Mouse (Mus musculus): ENCODE results near the gene Phf2.

The Phf2 gene

DNA sequence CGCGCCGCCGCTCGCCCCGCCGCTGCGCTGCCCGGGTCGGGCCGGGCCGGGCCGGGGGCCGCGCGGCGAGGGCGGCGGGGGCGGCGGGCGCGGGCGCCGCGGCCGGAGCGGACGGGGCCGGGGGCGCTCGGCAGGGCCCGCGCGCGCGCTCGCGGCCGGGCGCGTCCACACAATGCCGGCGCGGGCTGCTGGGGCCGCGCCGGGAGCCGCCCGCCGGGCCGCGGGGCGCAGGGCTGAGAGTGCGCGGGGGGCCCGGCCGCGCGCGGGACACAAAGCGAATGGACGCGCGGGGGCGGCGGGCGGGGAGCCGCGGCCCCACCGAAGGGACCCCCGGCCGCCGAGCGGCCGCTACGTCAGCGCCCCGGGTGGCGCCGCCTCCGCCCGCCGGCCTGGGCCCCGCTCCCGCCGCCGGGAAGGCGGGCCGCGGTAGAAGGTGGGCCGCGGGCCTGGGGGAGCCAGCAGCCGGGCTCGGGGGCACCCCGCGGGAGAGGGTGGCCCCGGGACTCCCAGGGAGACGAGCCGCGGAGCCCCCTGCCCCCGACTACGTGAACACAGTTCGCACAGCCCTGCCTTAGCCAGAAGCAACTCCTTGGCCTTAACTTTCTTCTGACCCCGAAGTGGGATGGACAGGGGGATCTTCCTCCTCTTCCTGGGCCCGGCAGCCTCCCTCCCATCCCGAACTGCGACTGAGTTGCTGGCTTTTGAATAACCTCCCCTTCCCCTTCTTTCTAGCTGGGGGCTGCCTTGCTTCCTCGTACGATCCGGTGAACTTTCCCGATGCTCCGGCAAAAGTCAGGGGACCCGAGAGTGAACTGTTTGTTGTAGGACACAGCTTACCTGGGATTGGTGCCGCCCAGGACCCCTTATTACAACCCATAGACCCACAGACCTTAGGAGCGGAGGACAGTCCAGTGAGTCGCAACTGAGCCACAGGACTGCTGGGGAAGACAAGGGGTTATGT lies at the start of gene Phf2:
Phf2 (minus strand) TSS at position 349 of the 961 bp plus-strand sequence.
- DNase-seq (ENCODE audit: low read depth), result no peak

DNA sequence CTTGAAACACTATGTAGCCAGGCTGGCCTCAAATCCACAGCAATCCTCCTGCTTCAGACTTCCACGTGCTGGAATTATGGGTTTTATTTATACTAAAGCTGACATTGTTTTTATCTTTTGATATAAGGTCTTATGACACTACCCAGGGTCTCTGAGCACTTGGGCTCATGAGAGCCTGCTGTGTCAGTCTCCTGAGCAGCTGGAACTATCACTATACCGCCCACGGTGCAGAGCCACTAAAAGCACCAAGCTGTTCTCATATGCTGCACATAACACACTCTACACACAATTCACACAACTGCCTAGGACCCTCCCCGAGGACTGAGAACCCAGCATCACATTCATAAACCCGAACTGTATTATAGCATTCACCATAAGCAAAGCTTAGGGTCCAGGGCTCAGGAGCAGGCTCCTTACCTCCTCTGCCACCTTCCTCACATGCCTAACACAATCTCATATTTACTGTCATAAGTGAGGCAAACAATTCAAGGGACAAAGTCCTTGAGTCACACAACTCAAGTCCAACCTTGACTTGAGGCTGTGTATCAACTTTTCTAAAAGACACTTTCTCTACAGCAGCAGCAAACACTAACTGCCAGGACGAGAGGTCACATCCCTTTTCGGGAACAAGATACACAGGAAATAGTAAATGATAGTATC lies 49.0 kb upstream of the Phf2 start:
- no peak for DNase-seq (ENCODE audit: low read depth)

DNA sequence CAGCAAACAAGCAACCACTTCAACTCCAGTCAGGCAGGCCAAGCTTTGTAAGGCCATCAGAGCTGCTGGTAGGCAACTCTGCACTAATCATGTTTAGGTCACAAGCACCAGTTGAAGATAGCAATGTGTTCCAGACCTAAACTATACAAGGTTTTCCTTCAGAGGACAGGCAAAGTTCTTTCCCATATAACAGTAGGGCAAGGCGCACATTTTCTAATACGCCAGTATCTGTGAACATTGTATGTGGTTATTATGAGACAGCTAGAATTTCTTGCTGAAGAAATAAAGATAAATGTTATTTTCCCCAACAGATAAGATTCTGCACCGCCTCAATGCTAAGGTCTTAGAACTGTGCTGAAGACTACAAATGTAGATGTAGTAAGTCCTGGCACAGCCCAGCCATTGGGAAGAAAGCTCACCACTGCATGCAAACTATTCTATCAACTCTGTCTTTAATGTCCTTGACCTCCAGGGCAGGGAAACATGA lies 46.2 kb upstream of the Phf2 start:
- no peak for DNase-seq (ENCODE audit: low read depth)

DNA sequence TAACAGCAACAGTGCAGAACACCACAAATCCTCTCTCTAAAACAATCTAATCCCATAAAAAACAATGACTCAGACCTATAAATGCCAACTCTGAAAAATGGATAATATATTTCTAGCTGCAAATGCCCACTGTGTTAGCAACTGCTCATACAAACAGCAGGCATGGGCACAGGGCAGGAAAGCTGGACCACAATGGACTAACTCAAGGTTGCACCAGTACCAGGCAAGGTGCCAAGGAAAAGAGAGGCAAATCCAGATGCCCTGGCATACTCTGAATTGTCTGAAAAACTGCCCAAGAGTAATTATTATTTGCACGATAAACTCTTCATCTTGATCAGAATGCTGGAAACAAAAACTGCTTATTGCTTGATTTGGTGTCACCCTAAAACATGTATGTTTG lies 42.8 kb upstream of the Phf2 start:
- DNase-seq (ENCODE audit: low read depth), result no peak

DNA sequence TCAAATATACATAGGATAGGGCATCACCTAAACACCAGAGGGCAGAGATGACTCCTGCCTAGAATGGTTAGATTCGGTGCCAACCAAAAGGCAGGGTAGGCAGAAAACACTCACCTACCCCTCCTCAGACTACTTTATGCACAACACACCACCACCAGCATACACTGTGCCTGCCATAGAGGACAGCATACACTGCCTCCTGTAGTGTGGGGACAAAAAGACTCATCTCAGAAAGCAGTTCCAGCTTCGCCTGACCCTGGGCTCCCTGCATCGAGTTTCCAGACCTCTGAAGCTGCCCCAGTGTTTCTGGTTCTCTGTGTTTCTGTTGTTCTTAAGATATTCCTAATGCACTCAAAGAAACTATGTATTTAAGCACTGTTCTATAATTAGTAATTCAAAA lies 42.2 kb upstream of the Phf2 start:
- no peak for DNase-seq (ENCODE audit: low read depth)

DNA sequence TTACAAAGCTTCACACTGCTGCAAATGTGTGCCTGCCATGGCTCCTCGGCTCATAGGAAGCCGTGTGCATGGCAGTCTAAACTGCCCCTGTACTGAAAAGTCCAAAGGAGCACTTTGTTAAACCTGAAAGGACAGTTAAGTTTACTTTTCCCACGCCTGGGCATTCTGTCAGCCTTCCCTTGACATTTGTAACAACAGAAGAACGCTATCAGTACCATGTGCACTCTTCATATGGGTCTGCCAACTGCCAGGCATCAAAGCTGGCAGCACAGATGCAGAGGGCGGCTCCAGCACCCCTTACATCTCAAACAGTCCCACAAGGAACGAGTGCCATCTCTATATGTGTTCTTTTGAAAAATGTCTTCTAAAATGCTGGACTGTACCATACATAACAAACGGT lies 40.5 kb upstream of the Phf2 start:
- DNase-seq (ENCODE audit: low read depth), result no peak

DNA sequence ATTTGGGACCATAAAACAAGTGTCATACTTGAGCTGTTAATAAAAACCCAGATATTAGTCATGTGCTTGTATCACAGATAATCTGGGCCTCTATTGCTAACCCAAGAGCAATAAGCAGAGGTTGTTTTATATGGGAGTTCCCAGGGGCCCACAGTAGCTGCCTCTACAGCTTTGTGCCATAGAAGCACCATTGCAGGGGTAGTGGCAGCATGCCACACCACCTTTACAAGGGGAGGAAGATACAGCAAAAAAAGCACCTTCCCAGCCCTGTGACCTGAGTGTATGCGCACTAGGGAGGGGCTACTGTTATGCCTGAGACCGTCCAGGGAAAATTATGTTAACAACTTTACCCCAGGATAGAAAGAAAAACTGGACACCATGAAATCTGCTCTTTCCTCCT lies 34.5 kb upstream of the Phf2 start:
- DNase-seq (ENCODE audit: low read depth), result no peak

DNA sequence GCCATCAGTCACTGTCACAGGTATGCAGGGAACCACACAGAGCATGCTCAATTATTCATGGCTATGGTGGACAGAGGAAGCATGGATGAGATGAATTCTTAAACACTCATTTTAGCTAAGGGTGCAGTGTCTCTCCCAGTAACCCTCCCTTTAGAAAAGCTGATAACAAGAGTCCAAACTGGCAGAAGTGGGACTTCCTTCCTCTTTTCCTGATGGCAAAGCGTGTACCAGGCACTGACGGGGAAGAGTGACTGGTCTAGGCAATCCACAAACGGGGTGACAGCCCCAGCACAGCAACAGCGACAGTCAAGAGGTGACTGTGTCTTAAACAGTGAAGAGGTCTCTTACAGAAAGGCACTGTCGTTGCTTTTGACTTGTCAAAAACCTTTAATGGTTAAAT lies 24.5 kb upstream of the Phf2 start:
- no peak for DNase-seq (ENCODE audit: low read depth)

DNA sequence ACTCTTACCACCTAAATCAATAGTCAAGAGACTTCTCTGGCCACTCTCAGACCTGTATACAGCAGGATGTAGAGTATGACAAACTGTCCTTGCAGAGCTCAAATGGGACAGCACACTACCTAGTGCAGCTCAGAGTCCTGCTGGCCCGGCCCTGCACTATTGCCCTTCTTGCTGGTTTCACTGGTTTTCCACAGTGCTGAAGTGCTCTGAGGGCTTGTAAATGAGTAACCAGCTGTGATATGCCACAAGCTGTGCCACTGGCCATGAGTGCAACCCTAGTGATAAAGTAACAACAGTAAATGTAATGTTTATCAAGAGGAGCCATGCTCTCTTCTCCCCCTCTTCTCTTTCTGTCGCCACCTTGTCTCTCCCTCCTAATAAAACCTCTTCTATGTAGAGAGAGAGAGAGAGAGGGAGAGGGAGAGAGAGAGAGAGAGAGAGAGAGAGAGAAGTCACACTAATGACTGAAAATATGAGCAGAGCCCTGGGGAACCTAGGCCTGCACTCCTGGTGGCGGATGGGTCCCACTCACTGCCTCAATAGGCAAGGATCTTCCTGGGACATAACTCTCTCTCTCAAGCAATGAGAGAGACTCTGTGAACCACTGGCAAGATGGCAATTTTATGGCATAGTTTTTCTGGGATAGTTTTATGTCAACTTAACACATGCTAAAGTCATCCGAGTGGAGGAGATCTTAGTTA lies 19.5 kb upstream of the Phf2 start:
- no peak for DNase-seq (ENCODE audit: low read depth)

DNA sequence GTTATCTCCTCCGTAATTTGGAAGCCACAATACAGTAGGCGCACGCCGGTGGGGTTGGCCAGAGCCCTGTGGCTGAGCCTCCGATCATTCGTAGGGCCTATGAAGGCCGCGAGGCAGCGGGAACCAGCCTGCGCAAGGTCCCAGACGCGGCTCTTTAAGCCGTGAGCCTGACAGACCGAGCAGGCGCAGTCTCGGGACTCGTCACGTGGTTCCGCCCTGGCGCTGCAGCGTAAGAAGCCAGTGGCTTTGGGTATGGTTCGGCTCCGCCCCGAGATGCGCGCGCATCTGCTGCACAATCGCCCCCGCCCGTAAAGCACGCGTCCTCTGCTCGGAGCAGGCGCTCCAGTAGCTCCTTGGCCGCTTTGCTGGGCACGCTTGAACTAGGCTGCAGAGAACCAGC lies 7.6 kb upstream of the Phf2 start:
- peak; percentile 93 for DNase-seq (ENCODE audit: low read depth)

DNA sequence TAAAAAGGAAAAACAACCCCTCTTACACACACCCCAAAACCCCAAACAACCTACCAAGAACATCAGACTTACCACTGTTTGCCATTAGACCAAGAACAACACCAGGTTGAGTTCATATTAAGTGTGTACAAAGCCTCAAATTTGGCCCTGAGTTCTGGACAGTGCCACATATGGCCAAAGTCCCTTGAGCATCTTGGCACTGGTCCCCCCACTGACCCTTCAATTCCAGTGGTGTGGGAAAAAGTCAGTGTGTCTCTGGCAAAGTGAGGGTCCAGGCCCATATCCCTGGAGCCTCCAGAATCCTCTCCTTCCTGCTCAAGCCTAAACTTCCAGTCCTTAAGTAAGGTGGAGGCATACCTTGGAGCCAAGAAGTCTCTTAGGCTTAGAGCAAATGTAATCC lies 6.9 kb upstream of the Phf2 start:
- DNase-seq (ENCODE audit: low read depth), result no peak

DNA sequence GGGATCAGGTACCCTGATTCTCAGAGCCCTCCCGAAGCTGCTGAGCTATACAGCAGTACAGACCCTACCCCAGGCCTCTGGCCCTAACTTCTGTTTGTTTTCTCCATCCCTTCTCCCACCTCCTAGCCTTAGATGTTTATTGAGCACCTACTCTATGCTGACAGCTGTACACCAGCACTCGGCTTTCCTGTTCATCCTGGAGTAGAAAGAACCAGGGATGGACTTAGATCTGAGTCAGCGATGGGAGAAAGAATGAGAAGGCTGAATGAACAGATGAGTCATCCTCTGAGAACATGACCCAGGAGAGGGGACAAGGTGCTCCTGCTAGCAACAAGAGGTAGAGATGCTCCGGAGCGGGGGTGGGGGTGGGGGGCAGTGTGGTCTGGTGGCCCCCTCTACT lies 1.8 kb upstream of the Phf2 start:
- DNase-seq (ENCODE audit: low read depth), result no peak

DNA sequence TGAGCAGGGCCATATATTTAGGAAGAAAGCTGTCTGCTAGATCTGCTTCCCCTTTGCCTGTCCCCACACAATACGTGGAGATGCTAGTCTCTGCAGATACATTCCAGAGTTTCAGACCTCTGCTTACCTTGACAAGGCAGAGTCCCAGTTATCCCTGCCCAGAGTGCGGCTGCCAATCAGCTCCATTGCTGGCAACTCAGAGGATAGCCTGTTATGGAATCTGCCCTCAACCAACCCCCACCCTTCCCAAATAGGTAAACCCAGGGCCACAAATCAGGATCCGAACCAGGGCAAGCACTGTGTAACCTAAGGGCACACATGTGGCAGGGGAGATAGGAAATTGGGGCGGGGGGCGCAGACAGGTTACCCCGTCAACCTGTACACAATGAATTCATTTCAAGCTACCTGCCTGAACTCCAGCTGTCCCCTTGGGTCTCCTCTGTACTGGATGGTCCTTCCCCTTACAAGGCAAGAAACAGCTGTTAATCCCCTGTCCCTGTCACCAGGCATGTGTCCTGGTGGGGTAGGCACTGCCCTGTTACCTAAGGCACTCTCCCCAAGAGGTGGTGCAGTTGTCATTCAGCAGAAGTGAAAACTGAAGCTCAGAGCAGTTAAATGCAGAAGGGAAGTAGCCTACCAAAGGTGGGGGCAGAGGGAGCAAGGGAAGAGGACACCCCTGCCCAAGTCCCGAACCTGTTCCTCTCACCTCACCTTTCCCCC lies 1.1 kb upstream of the Phf2 start:
- DNase-seq (ENCODE audit: low read depth), result no peak

DNA sequence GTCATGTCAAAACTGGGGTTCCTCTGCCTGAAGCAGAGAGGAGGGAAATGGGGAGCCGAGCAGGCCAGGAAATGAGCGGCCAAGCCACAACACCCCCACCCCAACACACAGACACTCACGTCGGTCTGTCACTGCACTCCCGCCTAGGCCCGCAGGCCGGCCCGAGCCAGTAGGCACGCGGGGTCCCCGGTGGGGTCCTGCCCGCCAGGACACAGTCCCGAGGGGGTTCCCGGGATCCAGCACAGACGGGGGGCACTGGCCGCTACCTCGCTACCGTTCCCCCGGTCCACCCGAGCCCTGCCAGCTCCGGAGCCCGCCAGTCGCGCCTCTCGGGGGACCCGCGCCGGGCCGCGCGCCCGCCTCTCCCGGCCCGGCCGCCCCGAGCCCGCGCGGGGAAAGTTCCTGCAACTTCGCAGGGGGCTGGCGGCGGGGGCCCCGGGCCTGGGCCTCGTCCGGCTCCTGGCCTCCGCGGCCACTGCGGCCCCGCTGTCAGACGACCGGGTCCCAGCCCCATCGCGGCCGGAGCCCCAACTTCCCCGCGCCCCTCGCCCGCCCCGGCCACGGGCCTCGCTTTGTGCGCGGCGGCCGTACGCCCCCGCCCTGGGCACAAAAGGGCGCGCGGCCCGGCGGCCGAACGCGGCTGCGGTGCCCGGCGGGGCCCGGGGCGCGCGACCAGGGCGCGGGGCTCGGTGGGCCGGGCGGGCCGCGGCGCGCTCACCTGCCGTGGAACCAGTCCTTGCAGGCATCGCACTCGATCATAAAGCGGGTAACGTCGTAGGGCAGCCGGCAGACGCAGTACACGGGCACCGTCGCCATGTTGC lies 759 bp downstream of the Phf2 start:
- DNase-seq (ENCODE audit: low read depth), result no peak

DNA sequence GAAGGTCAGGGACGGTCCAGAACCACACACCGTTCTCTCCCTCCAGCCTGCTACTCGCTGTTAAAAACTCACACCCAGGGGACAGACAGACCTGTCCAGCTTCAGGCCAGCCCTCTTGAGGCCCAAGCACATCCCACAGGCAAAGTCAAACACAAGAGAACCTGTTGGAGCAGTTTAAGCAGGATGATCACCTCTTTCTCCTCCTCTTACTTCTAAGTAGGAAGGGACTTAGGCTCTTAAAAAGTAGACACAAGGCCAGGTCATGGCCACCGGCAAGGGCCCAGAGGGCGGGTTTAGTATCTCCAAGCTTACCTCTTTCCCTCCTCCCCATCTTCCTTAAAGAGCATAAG lies 1.3 kb downstream of the Phf2 start:
- no peak for DNase-seq (ENCODE audit: low read depth)

DNA sequence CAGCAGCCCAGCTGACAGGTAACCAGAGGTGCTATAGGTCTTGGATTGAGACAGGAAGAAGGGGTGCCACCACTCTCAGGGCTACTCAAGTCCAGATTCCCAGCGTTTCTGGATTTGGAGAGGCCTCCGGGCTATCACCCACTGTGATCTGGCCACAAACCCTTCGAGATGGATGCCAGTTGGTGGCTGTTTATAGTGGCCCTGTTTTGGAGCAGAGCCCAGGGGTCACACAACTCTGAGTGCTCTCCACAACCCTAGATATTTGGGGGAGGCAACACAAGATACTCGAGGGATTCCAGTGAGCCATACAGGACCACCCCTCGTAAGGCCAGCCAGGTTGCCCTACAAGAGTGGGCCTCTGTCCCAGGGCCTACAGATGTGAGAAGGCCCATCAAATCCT lies 1.8 kb downstream of the Phf2 start:
- DNase-seq (ENCODE audit: low read depth), result no peak

DNA sequence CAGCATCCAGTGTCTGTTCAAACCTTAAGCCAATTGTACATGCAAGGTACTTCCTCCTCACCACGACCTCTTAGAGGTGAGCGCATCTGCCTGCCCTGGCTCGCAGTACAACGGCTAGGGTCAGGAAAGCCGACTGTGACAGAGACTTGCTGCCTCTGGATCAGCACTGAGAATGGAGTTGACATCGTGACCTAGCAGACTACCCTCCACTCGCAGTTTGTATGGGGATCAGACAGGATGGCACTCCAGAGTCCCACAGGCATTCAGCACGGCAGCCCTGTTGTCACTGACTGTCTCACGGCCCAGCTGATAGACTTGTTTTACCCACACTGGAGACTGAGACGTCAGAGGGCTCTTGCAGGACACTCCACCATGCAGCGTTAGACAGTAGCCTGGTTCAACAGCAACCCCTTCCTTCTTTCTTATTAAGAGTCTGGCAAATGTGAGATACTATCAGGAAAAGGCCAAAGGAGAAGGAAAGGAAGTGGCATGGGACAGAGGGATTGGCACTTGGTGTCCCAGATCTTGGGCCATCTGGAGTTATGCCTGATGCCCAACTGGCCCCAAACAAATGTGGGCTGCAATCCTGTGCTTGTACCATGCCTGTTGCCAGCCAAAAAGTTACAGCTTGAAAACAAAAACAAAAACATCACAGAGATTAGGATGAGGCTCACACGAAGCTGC lies 6.1 kb downstream of the Phf2 start:
- no peak for DNase-seq (ENCODE audit: low read depth)

DNA sequence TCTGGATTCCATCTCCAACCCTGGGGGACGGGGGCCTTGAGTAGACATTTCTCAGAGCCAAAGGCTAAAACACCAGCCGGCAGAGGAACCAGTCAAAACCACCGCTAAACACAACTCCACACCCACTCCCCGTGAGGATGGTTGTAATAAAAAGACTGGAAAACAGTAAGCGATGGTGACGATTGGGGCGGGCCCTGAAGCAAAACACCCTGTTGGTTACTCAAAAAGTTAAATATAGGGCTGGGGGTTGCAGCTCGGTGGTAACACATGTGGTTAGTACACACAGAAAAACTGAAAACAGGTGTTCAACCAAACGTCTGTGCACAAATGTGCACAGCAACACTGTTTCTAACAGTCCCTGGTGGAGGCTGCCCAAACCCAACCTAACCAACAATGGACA lies 7.4 kb downstream of the Phf2 start:
- DNase-seq (ENCODE audit: low read depth), result no peak

DNA sequence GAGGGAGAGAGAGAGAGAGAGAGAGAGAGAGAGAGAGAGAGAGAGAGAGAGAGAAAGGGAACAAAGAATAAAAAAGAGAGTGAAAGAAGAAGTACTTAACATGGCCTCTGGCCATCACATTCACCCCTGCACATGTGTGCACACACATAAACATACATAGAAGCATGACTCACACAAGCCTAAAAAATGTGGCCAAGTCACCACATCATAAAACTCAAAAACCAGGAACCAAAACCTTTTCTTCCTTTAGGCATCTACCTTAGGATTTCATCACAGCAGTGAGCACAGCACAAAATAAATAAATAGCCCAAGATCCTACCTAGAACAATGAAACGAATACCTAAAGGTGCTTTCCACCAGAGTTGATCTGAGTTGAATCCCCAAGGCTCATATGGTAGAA lies 9.0 kb downstream of the Phf2 start:
- DNase-seq (ENCODE audit: low read depth), result no peak

DNA sequence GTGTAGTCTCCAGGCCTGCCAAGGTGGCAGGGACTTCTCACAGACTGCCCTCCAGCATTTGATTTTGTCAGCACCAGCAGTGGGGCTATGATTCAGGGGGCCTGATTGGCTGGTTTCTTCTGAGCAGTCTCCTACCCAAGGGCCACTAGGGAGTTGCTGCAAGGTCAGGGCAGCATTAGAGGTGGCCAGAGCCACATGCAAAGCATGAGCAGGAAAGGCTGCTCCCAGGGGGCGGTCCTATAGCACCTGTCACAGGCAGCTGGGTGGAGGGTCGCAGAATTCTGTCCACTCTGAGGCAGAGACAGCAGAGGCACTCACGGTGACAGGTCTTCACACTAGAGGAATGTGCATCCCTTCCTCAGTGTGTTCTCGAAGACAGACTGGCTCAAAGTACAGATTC lies 12.1 kb downstream of the Phf2 start:
- DNase-seq (ENCODE audit: low read depth), result no peak

DNA sequence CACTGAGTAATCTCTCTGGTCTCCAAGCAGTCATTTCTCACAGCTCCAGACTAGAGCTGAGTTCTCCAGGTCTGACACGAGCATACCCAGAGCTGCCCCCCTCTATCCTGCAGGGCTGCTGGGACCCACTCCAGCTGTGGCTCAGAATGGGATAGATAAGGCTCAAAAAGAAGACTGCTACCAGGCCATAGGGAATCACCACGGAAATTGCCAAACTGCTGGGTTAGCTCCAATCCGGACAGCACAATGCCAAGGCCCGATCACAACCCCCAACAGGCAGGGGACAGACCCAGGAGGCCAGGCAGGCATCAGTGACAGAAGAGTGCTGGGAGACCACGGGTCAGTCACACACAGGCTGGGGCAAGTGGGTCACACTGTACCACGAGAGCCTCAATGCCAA lies 12.9 kb downstream of the Phf2 start:
- no peak for DNase-seq (ENCODE audit: low read depth)

Measured in c-Kit-positive CD71-negative TER-119-negative erythroid progenitor cells, embryonic 14.5 days (primary cell).